Mouse (Mus musculus) adrenal gland (tissue): ENCODE data around the gene Wbp1.

Experiments used
- intact Hi-C: fragments of 180-260 bp; cut with DNase I; formaldehyde crosslinking; loops from one replicate; pipeline ENCODE4 v1.15.1; 2025

The Wbp1 gene

GRCm38 (mm10) chr6:83118369-83118768 is 3.0 kb downstream of the Wbp1 start:
- intact Hi-C loops = no loop called here

- intact Hi-C loops = no loop called here
Measured at GRCm38 (mm10) chr6:83117616-83118015, 3.7 kb downstream of the Wbp1 start.

GRCm38 (mm10) chr6:83117165-83117438 is 4.3 kb downstream of the Wbp1 start:
- intact Hi-C loops = no loop called here

- intact Hi-C loops = no loop called here
Measured at GRCm38 (mm10) chr6:83116373-83117164, 4.8 kb downstream of the Wbp1 start.

- intact Hi-C loops = no loop called here
Measured at GRCm38 (mm10) chr6:83115682-83116372, 5.5 kb downstream of the Wbp1 start.

- intact Hi-C loops = no loop called here
Measured at GRCm38 (mm10) chr6:83115011-83115671, 6.2 kb downstream of the Wbp1 start, which contains the start of gene Mogs. Gene Mogs (plus strand): TSS chr6:83115496.

GRCm38 (mm10) chr6:83111510-83112136 is 9.7 kb downstream of the Wbp1 start:
- intact Hi-C loops = loop anchor here (5.0 kb wide), 1 partner anchor 34 kb away; the partner anchor contains the start of gene Pcgf1

- intact Hi-C loops = no loop called here
Measured at GRCm38 (mm10) chr6:83108762-83109668, 12.3 kb downstream of the Wbp1 start, which contains the start of gene Mrpl53. Gene Mrpl53 (plus strand): TSS chr6:83109040.

- intact Hi-C loops = no loop called here
Measured at GRCm38 (mm10) chr6:83107566-83108400, 13.6 kb downstream of the Wbp1 start.

- intact Hi-C loops = no loop called here
Measured at GRCm38 (mm10) chr6:83104158-83104557, 17.2 kb downstream of the Wbp1 start.

GRCm38 (mm10) chr6:83103130-83103650 is 18.2 kb downstream of the Wbp1 start:
- intact Hi-C loops = no loop called here

GRCm38 (mm10) chr6:83101688-83102556 is 19.4 kb downstream of the Wbp1 start:
- intact Hi-C loops = loop anchor here (2.0 kb wide), 1 partner anchor 105 kb away; no protein-coding TSS in a partner anchor

GRCm38 (mm10) chr6:83101316-83101687 is 20.1 kb downstream of the Wbp1 start, which contains the start of the genes Ccdc142 and Gm42688:
Gene Ccdc142 (plus strand): TSS chr6:83101601.
Gene Gm42688 (plus strand): TSS chr6:83101617.
- intact Hi-C loops = loop anchor here (2.0 kb wide), 1 partner anchor 105 kb away; no protein-coding TSS in a partner anchor

GRCm38 (mm10) chr6:83098411-83098810 is 22.9 kb downstream of the Wbp1 start:
- intact Hi-C loops = no loop called here

- intact Hi-C loops = no loop called here
Measured at GRCm38 (mm10) chr6:83095968-83096367, 25.4 kb downstream of the Wbp1 start.

- intact Hi-C loops = no loop called here
Measured at GRCm38 (mm10) chr6:83092416-83093127, 28.8 kb downstream of the Wbp1 start.

GRCm38 (mm10) chr6:83087926-83088260 is 33.5 kb downstream of the Wbp1 start:
- intact Hi-C loops = no loop called here
